Mouse (Mus musculus): ENCODE measurements around the gene Tjp1. TPM values are rescaled to one million over a fixed set of nuclear protein-coding genes. Genes with fewer than 3 reads are reported as not detected.

The Tjp1 gene
- total RNA-seq, 2 experiments from 2014 or later, result 101 to 110 TPM

GRCm38 (mm10) chr7:65280944-65281912 lies 246.4 kb downstream of the Tjp1 start:
- intact Hi-C loops (cut with DNase I), result no loop called here
- peak; percentile 30 for DNase-seq

- intact Hi-C loops (cut with DNase I), result no loop called here
- DNase-seq, result peak; percentile 15
These were observed 248.3 kb downstream of the Tjp1 start for GRCm38 (mm10) chr7:65279277-65279676.

- intact Hi-C loops (cut with DNase I), result no loop called here
- DNase-seq, result no peak
These were observed 251.8 kb downstream of the Tjp1 start for GRCm38 (mm10) chr7:65275761-65276160.

- intact Hi-C loops (cut with DNase I), result no loop called here
These were observed 253.4 kb downstream of the Tjp1 start for GRCm38 (mm10) chr7:65274216-65274615.

GRCm38 (mm10) chr7:65249656-65250055 lies 277.9 kb downstream of the Tjp1 start:
- intact Hi-C loops (cut with DNase I), result no loop called here
- DNase-seq, result no peak

More at GRCm38 (mm10) chr7:65274216-65274615, 253.4 kb downstream of the Tjp1 start:
- DNase-seq, result peak; percentile 20

Other genes starting within 250 kb of the Tjp1 start
- gene Tarsl2, start 117.1 kb upstream of the Tjp1 start, total RNA-seq (2021), result 10 to 100 TPM; 41.3 to 42.1 TPM
- gene Tm2d3, start 163.4 kb upstream of the Tjp1 start, total RNA-seq (2021), result 10 to 100 TPM; 27.8 to 36.4 TPM

All from left cerebral cortex, postnatal 4 days (tissue).